Mouse (Mus musculus) intestine, embryonic 14.5 days (tissue): ENCODE results near the gene Lrfn2. TPM values are rescaled to one million over a fixed set of nuclear protein-coding genes. Genes with fewer than 3 reads are reported as not detected.

Experiments used
- ATAC-seq: fragments of 200-750 bp; cut with Nextera tagmentation; replicated peaks from 2 replicates; pipeline ENCODE4 v1.8.0; 2017; ENCODE audit warnings: low read depth, moderate number of reproducible peaks, moderate TSS enrichment, moderate library complexity; ENCODE audit not compliant: low FRiP score, low TSS enrichment
- DNase-seq: peaks from one replicate; pipeline ENCODE4 v3.0.0-alpha.2; 2018; ENCODE audit warnings: low spot score
- H3K27ac ChIP-seq: fragments of 300-500 bp; sonication (generic); 2 replicates; pipeline ENCODE4 v1.5.1; 2014; ENCODE audit warnings: low read depth, mild to moderate bottlenecking, control low read depth
- H3K27me3 ChIP-seq: fragments of 300-500 bp; sonication (generic); replicated peaks from 2 replicates; pipeline ENCODE4 v1.6.1; 2014; ENCODE audit warnings: low read length, control low read depth; ENCODE audit not compliant: control insufficient read depth, insufficient read depth
- H3K36me3 ChIP-seq: fragments of 300-500 bp; sonication (generic); 2 replicates; pipeline ENCODE4 v1.6.1; 2014; ENCODE audit warnings: low read length, control low read depth; ENCODE audit not compliant: control insufficient read depth, insufficient read depth
- H3K4me1 ChIP-seq: fragments of 300-500 bp; sonication (generic); replicated peaks from 2 replicates; pipeline ENCODE4 v1.6.1; 2014; ENCODE audit warnings: low read length, control low read depth, mixed read lengths; ENCODE audit not compliant: control insufficient read depth, insufficient read depth
- H3K4me2 ChIP-seq: fragments of 300-500 bp; sonication (generic); 2 replicates; pipeline ENCODE4 v1.6.1; 2014; ENCODE audit warnings: low read length
- H3K4me3 ChIP-seq: fragments of 300-500 bp; sonication (generic); 2 replicates; pipeline ENCODE4 v1.5.1; 2014; ENCODE audit warnings: low read depth, low read length, control low read depth, mixed read lengths
- H3K9ac ChIP-seq: fragments of 300-500 bp; sonication (generic); 2 replicates; pipeline ENCODE4 v1.6.1; 2014; ENCODE audit warnings: mild to moderate bottlenecking, low read length
- H3K9me3 ChIP-seq: fragments of 300-500 bp; sonication (generic); 2 replicates; pipeline ENCODE4 v1.6.1; 2016; ENCODE audit warnings: low read length, control low read depth; ENCODE audit not compliant: control insufficient read depth
- WGBS: fragments of 180-500 bp; shearing (Covaris S2); extraction: QIAGEN DNeasy Blood & Tissue Kit; methylation state at CpG from one replicate; pipeline ENCODE4 v1.1.7; 2014; 5-methylcytosine and 5-hydroxymethylcytosine counted together
- polyA plus RNA-seq: library from polyadenylated mRNA; unstranded; fragments of >200 nt; fragmentation: Nextera tagmentation; extraction: Ambion mirVana; gene quantifications from 2 replicates; pipeline ENCODE4 v1.2.1, GENCODE M21; 2014

Lrfn2 gene
- polyA plus RNA-seq, 1 experiment from 2014 or later = 0.61 TPM

DNA sequence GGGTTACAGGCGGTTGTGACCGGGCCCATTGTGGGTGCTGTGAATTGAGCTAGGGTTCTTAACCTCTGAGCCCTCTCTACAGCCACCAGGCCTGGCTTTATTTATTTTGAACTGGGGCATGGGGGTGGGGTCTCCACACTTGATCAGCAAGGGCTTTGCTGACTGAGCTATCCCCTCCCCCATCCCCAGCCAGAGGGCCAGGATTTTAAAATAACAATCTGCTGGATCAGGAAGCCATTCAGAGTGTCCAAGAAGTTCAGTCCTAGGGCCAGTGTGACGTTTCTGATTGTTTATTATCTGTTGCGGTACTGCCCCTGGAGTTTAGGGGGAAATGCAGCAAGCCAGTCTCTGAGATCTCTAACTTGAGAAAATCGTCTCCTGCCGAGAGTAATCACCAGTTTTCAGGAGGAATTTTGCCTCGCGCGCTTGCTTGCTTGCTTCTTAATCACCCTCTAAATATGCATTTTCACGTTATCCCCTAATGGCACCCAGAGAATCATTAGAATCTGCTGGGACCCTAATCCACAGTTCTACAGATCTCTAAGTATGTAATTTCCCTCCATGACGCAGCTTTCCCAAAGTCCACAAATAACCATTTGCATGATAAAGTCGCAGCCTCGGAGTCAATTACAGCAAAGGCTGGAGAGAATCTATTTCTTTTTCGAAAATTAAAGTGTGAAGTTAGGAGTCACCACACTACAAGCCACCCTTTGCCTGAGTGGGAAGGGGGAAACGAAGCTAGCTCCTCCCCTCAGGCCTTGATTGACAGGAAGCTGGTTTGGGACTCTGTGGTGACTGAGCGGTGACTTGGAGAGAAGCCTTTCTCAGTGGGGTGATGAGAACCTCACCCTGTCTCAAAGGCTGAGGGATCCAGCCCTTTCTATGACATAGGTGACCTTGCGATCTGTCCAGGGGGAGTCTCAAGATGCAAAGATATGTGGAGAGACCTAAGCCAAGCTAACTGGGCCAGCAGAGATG, 85.5 kb downstream of the Lrfn2 start:
- ATAC-seq (no peak), DNase-seq (no peak)
- no peak overlapping the region for H3K4me3 ChIP-seq

DNA sequence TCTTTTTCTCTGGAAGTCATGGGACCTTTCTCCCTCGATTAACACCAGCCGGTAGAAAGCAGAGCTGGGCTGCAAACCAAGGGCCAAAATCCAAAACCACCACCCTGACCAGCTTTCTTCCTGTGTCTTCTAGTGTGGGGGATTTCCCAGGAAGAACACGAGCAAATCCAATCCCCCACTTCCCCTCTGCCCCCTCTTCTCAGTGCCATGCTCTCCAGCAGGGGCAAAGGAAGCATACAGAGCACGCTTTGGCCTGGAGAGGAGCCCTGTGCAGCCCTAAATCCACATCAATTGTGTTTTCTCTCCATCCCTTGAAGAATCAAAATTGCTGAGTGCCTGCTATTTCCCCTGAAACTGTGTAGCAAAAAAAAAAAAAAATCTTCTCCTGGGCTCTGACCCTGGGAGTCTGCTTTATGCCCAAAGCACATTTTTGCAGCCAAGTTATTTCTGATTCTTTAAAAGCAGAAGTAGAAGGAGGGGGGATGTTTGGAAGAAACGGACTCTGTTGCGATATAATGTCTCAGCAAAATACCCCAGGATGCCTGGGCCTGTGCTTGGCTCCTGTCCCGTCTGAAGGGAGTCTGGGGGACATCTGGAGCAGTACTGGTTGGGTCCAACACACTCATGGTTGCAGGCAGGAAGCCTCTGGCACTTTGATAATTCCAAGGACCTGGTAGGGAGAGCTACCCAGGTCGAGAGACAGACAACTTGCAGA, 86.8 kb downstream of the Lrfn2 start:
- Histone ChIP-seq H3K4me1 (no peaks in the 10 kb centered on the region), H3K9ac (no peak overlapping the region), H3K27ac (no peak overlapping the region), H3K9me3 (no peaks in the 10 kb centered on the region), H3K27me3 (no peaks in the 10 kb centered on the region), H3K36me3 (no peaks in the 10 kb centered on the region), H3K4me3 (no peak overlapping the region), H3K4me2 (no peak overlapping the region)
- ATAC-seq (no peak), DNase-seq (no peak)
- 58% methylated on average over 8 of the region's 8 CpGs for WGBS

More for the DNA sequence above, 85.5 kb downstream of the Lrfn2 start:
- Histone ChIP-seq H3K4me1 (no peaks in the 10 kb centered on the region), H3K4me2 (no peak overlapping the region), H3K27ac (no peak overlapping the region), H3K27me3 (no peaks in the 10 kb centered on the region), H3K36me3 (no peaks in the 10 kb centered on the region), H3K9ac (no peak overlapping the region), H3K9me3 (no peaks in the 10 kb centered on the region)
- 47% methylated on average over 17 of the region's 17 CpGs for WGBS

DNA sequence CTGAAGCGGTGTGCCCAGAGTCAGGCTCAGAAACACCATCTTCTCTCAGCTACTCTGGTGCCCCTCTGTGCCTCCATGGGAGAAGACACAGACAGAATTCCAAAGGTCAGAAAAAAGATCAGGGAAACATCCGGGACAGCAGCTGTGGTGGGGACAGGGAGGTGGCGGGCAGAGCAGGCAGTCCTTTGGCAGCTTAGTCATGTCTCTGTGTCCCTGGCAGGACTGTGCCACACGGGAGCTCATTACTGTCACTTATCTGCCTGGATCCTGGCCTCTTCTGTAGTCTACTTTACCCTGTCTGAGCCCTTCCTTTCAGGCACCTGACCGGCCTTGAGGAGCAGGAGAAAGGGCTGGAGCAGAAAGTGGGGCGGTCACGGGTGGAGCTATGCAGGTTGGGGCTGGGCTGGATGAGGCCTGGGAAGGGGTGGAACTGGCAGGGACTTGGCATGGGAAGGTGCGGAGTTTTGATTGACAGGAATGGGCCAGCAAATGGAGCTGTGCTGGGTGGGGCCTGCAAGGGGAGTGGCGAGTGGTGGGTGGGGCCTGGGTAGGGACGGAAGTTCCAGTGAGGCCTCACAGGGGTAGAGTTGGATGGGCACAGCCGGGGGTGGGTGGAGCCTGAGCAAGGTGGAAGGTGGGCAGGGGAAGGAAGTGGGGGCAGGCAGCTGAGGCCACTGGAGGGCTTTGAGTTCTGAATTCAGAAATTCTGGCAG, 97.5 kb downstream of the Lrfn2 start:
- whole genome bisulfite sequencing = 27% methylated on average over 11 of the region's 11 CpGs
- Histone ChIP-seq H3K4me2 (no peak overlapping the region), H3K9me3 (no peaks in the 10 kb centered on the region), H3K27ac (no peak overlapping the region), H3K4me1 (0 out of 2 replicates have a peak, but pooled peaks cover 5% of the 10 kb centered on the region), H3K36me3 (no peaks in the 10 kb centered on the region), H3K4me3 (no peak overlapping the region), H3K9ac (no peak overlapping the region), H3K27me3 (no peaks in the 10 kb centered on the region)
- ATAC-seq = peak; percentile 87
- peak; percentile 72 for DNase-seq

DNA sequence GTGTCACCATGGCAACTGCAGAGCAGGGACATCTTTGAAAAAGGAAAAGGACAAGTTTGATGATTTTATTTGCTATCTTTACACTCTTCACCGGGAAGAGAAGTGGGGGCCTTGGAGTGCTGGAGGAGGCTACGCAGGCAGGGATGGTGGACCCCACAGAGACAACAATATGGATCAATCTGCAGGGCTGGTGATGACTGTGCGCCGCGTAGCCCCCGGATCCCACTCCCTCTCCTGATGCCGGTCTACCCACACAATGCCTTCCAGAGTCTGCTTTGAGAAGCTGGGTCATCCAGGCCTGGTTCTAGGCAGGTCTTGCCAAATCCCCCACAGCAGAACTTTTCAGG, 98.1 kb downstream of the Lrfn2 start:
- Histone ChIP-seq H3K27ac (no peak overlapping the region), H3K4me2 (no peak overlapping the region), H3K4me3 (no peak overlapping the region), H3K27me3 (no peaks in the 10 kb centered on the region), H3K4me1 (0 out of 2 replicates have a peak, but pooled peaks cover 5% of the 10 kb centered on the region), H3K9ac (no peak overlapping the region), H3K36me3 (no peaks in the 10 kb centered on the region), H3K9me3 (no peaks in the 10 kb centered on the region)
- 83% methylated on average over 7 of the region's 7 CpGs for WGBS
- ATAC-seq (peak; percentile 20; the same call in 1 of the 2 replicates), DNase-seq (no peak)

DNA sequence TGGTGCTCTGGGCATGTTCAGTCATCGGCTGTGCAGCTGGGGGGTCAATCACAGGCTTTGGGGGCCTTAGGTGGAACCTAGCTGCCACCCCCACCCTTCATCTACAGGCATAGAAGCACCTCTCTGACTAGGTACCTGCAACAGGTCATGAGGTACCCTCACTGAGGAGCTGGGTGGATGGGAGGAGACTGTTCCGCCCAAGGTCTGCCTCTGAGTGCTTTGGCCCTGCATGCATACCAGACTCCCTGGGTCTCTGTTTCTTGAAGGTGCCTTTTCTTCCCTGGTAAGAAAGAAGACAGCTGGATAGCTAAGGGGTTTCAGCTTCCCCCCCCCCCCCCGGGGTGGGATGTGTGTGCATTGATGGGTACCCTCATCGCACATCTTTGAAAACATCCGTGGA, 98.7 kb downstream of the Lrfn2 start:
- H3K9ac ChIP-seq = no peak overlapping the region
- H3K4me2 ChIP-seq = no peak overlapping the region
- DNase-seq (no peak), ATAC-seq (no peak)
- H3K4me3 ChIP-seq = no peak overlapping the region
- no peaks in the 10 kb centered on the region for H3K36me3 ChIP-seq
- 0 out of 2 replicates have a peak, but pooled peaks cover 5% of the 10 kb centered on the region for H3K4me1 ChIP-seq
- no peaks in the 10 kb centered on the region for H3K27me3 ChIP-seq
- H3K9me3 ChIP-seq = no peaks in the 10 kb centered on the region
- 91% methylated on average over 5 of the region's 5 CpGs for WGBS
- H3K27ac ChIP-seq = no peak overlapping the region

DNA sequence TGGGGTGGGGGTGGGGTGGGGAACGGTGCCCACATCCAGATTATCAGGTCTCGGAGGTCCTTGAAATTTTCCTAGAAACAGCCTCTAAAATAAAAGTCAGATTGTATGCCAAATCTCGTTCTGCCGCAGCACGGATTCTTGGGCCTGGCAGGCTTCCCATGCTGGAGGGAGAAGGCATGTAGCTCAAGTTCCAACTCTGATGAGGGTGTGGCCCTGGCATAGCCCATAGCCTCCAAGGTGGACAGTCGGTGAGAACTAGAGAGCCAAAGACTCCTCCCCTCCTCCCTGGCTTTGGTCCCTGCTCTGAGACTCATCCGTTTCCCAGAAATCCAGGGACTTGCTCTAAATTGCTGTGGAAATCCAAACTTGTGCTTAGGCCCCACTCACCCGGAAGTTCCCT, 99.6 kb downstream of the Lrfn2 start:
- no peak for ATAC-seq
- Histone ChIP-seq H3K9me3 (no peaks in the 10 kb centered on the region), H3K36me3 (no peaks in the 10 kb centered on the region), H3K9ac (no peak overlapping the region), H3K4me3 (no peak overlapping the region), H3K27me3 (no peaks in the 10 kb centered on the region), H3K4me2 (no peak overlapping the region), H3K4me1 (0 out of 2 replicates have a peak, but pooled peaks cover 5% of the 10 kb centered on the region), H3K27ac (no peak overlapping the region)
- DNase-seq = no peak
- WGBS = 68% methylated on average over 8 of the region's 8 CpGs

DNA sequence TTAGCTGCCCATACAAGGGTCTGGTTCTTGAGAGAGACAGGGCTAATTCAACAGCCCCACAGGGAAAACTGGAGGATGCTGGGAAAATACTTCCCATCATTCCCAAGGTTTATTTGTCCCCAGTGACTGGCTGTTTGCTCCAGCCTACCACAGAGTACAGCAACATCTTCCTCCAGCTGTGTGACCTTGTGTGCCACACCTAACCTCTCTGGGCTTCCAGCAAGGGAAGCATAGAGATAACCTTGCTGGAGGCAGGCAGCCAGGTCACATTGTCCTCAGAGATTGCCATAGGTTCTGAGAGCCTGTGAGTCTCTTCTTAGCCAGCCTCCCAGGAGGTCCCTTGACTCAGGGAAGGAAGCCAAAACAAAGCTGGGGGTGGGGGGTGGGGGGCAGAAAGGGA, 101.1 kb downstream of the Lrfn2 start:
- Histone ChIP-seq H3K36me3 (no peaks in the 10 kb centered on the region), H3K4me3 (no peak overlapping the region), H3K9me3 (no peaks in the 10 kb centered on the region), H3K27ac (no peak overlapping the region), H3K27me3 (no peaks in the 10 kb centered on the region), H3K9ac (no peak overlapping the region), H3K4me1 (0 out of 2 replicates have a peak, but pooled peaks cover 5% of the 10 kb centered on the region), H3K4me2 (no peak overlapping the region)
- ATAC-seq = no peak
- no peak for DNase-seq

DNA sequence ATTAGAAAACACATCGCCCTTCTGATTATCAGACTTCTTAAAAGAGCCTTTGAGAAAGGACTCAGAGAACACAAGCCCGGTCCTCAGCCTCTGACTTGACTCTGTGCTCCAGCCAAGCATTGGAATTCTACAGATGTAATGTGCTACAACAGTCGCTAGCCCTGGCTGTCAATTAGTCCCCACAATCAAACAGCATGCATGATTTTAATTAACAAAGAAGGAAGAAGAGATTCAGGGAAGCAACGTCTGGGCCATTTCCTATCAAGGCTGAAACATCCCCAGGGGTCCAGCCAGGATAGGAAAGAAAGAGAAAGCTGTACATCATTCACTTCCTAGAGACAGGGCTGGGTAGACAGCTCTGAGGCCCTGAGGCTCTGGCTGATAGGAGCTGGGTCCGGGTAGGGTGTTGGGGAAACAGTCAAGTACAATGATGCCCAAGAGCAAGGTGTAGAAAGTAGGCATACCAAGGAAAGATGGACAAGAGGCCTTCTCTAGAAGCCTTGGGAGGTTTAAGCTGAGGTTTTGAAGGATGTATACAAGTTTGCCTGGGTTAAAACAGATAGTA, 101.6 kb downstream of the Lrfn2 start:
- H3K9ac ChIP-seq = no peak overlapping the region
- H3K4me1 ChIP-seq = 0 out of 2 replicates have a peak, but pooled peaks cover 5% of the 10 kb centered on the region
- WGBS = 53% methylated on average over 5 of the region's 5 CpGs
- no peak overlapping the region for H3K4me3 ChIP-seq
- no peaks in the 10 kb centered on the region for H3K36me3 ChIP-seq
- no peaks in the 10 kb centered on the region for H3K9me3 ChIP-seq
- ATAC-seq = no peak
- no peak overlapping the region for H3K4me2 ChIP-seq
- H3K27ac ChIP-seq = no peak overlapping the region
- no peak for DNase-seq
- H3K27me3 ChIP-seq = no peaks in the 10 kb centered on the region
